Mouse (Mus musculus): Measurements from ENCODE around the gene Kbtbd6.

- TF ChIP-seq POLR2A (IDR thresholded peaks at IDR 0.05; ENCODE audit: control insufficient read depth, extremely low read depth, insufficient read depth, low read length, poor library complexity) (no peak), CTCF (IDR thresholded peaks at IDR 0.05; ENCODE audit: borderline replicate concordance, control insufficient read depth, extremely low read depth, insufficient read depth, low read length, poor library complexity) (no peak)
Observed at GRCm38 (mm10) chr14:79490246-79490645, 38.6 kb downstream of the Kbtbd6 start.

Measured in thymus, adult 2 months (tissue).